Mouse (Mus musculus): ENCODE results near the gene Entpd5.
"Not testable (repeated sequence)": the region's sequence is repeated elsewhere in the genome, so short reads cannot be mapped to it uniquely, and the experiment has no call there.

Entpd5 gene

GRCm38 (mm10) chr12:84398629-84399028 lies 10.2 kb downstream of the Entpd5 start:
- no peak for DNase-seq

GRCm38 (mm10) chr12:84397685-84398084 lies 11.1 kb downstream of the Entpd5 start:
- no peak for DNase-seq

DNA sequence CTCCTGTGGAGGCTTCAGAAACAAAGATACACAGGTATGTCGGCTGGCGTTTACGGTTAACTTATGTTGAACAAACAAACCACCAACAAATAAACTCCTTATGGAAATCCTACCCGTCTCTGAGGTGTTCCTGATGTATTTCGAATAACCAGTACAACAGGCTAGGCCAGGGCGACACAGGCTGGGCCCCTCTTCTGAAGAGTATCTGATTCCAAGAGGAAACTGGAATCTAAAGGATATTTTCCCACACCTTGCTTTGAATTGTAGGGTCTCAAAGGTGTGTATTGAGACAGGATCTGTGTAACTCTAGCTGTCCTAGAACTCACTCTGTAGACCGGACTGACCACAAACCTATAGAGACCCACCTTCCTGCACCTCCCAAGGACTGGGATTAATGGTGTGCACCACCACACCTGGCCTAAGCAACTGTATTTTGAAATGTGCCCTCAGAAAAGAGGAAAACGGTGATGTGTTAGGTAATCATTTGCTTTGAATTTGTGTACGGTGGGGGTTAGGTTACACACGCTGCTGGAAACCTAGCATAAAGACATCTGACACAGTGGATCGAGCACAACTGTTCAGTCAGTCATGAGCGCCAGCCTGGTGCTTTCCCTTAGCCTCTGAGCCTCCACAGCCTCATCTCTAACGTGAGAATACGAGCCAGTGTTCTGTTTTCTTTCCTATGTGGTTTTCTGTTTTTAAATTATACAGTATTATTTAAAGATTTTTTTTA lies 11.7 kb downstream of the Entpd5 start:
- no peak for DNase-seq

GRCm38 (mm10) chr12:84393847-84394246 lies 15.0 kb downstream of the Entpd5 start:
- DNase-seq = no peak

GRCm38 (mm10) chr12:84392681-84393080 lies 16.1 kb downstream of the Entpd5 start:
- no peak for DNase-seq

GRCm38 (mm10) chr12:84390336-84390735 lies 18.5 kb downstream of the Entpd5 start:
- DNase-seq = no peak

DNA sequence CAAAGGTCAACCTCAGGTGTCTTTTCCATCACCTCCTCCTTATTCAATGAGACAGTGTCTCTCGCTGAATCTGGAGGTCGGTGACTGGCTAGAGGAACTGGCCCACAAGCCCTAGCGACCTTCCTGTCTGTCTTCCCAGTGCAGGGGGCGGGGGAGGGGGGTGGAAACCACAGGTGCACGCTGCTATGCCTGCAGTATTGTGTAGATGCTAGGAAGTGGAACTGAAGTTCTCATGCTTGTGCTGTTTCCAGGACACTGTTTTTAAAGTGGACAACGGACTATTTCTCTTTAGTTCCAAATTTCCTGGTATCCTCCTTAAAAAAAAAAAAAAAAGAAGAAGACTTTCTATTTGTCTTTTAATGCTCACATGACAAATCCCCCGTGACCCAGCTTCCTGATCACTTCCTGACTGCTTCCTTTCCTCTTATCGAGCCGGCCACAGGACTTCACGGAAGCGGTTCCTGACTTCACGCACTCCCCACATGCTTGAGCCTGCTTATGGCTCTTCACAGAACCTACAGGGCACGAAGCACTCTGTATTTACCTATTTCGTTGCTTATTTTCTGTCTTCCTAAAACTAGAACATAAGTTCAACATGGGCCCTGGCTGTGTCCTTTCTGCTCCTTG lies 19.9 kb downstream of the Entpd5 start:
- DNase-seq = no peak

DNA sequence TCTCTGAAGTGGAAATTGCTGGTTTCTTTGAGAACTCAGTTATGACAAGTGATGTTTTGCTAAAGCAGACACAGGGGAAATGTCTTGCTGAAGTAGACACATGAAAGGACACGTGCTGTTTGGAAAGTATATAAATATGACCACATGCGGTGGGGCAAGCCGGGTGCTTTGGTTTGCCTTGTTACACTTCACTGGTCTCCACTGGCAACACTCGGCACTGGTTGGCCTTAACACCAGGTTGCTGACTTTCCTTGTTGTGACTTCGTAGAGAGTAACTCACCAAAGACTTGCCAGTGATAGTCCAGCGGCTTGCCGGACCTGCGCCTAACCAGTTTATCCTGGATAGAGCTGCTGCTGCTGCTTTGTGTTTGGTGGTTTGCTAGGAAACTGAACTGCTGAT lies 20.7 kb downstream of the Entpd5 start:
- DNase-seq = no peak

- DNase-seq = no peak
Observed at GRCm38 (mm10) chr12:84385408-84385807, 23.4 kb downstream of the Entpd5 start.

- no peak for DNase-seq
Observed at GRCm38 (mm10) chr12:84384644-84385081, 24.2 kb downstream of the Entpd5 start.

DNA sequence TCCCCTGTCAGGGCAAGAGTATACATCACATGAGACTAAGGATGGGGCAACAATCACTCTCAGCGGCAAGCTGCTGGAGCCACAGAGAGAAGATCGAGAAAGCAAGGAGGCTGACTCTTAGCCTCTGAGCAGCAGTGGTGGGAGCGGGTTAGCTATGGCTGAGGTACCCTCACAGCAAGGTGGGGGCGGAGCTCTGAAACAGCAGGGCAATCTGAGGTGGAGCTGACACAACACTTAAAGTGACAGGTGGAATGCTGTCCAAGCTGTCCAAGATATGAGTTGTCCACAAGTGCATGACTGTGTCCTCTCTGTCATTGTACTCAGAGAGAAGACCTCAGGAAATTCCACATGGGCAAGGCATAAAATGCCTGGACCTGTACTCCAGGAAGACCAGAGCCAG lies 26.5 kb downstream of the Entpd5 start:
- no peak for DNase-seq

DNA sequence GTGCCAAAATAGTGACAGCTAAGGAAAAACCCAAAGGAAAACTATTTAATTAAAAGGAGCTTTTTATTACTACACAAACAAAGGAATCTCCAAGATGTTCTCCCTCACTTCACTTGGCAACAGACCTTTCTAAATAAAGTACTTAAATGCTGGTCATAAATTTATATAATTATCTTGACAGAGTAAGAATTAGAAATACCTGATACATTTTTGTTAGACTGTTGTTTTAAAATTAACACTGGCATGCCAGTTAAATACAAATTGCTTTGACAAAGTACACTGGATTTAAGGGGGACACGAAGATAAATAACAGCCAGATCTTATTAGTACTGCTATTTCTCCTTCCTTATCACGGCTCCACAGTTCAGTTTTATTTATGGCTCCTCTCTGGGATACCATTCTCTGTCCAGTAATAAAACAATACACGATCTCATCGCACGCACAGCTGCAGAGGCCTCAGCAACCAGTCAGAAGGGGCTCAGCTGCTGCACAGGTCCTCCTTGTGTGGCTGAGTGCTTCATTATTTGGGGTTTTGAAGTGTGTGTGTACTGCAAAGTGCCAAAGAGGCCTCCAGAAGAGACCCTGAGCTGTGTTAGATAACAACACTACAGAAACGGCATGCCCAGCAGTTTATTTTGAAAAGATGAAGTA lies 34.9 kb downstream of the Entpd5 start:
- no peak for DNase-seq

DNA sequence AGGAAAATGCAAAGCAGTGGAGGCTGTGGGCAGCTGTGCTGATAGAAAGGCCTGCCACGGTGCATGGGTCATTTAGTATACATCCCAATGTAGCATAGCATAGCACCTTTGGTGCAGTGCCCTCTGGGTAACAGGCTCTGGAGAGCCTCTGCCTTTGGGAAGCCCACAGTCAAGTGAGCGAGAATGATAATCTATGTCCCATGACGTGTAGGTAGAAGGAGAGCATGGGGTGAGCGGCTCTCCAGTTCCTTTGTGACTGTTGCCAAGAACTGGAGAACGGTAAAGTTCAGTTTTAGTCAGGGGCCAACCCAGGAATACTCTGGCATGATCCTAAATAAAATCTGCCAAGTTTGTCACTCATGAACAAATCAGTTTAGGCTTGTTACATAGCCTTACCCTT lies 37.2 kb downstream of the Entpd5 start:
- DNase-seq = no peak

GRCm38 (mm10) chr12:84366971-84367370 lies 41.9 kb downstream of the Entpd5 start:
- DNase-seq = no peak

- no peak for DNase-seq
Observed at GRCm38 (mm10) chr12:84365137-84365536, 43.7 kb downstream of the Entpd5 start.

DNA sequence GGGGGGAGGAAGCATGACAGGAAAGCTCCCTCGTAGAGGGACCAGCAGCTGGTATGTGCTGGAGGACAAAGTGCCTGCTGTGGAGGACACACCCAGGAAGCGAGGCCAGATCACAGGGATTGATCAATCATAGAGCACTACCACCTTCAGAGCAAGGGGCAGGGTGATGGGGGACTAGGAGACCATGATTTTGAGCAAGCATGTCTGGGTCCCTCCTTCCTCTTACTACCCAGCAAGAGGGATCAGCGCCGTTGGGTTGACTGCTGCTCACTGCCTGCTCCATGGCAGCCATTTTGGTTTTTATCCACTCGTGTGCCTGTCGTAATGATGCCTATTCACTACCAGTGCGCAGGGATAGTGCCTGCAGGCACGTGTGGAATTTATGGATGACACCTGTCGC lies 44.5 kb downstream of the Entpd5 start:
- DNase-seq = no peak

GRCm38 (mm10) chr12:84362872-84363271 lies 46.0 kb downstream of the Entpd5 start:
- DNase-seq = no peak

- peak; percentile 92 for DNase-seq
Observed at GRCm38 (mm10) chr12:84361555-84362489, 47.0 kb downstream of the Entpd5 start, which contains the start of the genes Coq6 and Fam161b. Gene Coq6, plus strand, starts transcription at chr12:84361657. Gene Fam161b, minus strand, starts transcription at chr12:84361833.

DNA sequence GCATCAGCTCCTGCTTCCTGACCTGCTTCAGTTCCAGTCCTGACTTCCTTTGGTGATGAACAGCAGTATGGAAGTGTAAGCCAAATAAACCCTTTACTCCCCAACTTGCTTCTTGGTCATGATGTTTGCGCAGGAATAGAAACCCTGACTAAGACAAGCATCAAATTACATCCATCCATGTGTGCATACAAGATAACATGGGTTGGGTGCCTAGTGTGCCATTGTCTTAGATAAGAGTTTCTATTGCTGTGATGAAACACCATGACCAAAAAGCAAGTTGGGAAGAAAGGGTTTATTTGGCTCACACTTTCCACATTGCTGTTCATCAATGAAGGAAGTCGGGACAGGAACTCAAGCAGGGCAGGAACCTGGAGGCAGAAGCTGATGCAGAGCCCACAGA lies 50.1 kb downstream of the Entpd5 start:
- not testable (repeated sequence) for DNase-seq

GRCm38 (mm10) chr12:84347192-84347591 lies 61.6 kb downstream of the Entpd5 start:
- DNase-seq = no peak

DNA sequence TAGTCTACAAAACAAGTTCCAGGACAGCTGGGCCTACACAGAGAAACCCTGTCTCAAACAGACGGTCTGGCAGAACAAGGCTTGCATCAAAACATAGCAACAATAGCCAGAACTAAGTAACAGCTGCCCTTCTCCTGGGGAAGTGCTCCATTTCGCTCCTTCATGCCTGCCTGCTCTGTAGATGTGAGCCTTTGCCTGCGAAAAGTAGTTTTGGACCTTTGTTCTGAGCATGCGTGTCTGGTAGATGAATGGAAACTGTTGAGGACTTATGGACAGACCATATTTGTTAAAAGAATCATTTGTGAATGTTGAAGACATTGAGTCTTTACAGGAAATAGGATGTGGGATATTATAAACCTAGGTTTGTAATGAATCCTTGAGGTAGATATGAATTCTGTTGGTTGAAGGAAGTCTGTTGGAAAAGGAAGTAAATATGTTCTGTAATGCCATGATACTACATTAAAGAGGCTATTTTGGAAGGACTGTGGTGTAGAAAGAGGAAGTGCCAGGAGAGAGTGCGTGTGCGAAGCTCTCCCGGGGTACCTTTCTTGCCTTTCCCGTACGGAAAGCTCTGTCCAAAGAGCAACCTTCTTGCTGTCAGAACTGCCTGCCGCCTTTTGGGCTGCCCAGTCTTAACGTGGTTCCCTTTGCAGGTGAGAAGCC lies 71.7 kb downstream of the Entpd5 start:
- DNase-seq = no peak

- DNase-seq = no peak
Observed at GRCm38 (mm10) chr12:84327111-84327512, 81.7 kb downstream of the Entpd5 start.

Measured in cerebellum, adult 11 months (tissue).